Mouse (Mus musculus): ENCODE data around the gene Tff1. TPM values are rescaled to one million over a fixed set of nuclear protein-coding genes. Genes with fewer than 3 reads are reported as not detected.

Tff1 gene
- total RNA-seq, 1 experiment from 2014 or later, result not detected

- no peak for ATAC-seq (replicated peaks; ENCODE audit: low read depth, poor library complexity, severe bottlenecking)
These were observed 7.2 kb downstream of the Tff1 start for GRCm38 (mm10) chr17:31157921-31158320.

- peak; percentile 83 for ATAC-seq (replicated peaks; ENCODE audit: low read depth, poor library complexity, severe bottlenecking)
These were observed 11.3 kb downstream of the Tff1 start for GRCm38 (mm10) chr17:31153785-31154184.

- no peak for ATAC-seq (replicated peaks; ENCODE audit: low read depth, poor library complexity, severe bottlenecking)
These were observed 12.0 kb downstream of the Tff1 start for GRCm38 (mm10) chr17:31152966-31153499.

GRCm38 (mm10) chr17:31152512-31152911 lies 12.6 kb downstream of the Tff1 start:
- no peak for ATAC-seq (replicated peaks; ENCODE audit: low read depth, poor library complexity, severe bottlenecking)

GRCm38 (mm10) chr17:31145998-31146397 lies 19.1 kb downstream of the Tff1 start:
- ATAC-seq (replicated peaks; ENCODE audit: low read depth, poor library complexity, severe bottlenecking), result no peak

GRCm38 (mm10) chr17:31144040-31145037 lies 20.7 kb downstream of the Tff1 start, which contains the start of gene Tff2:
TSS of gene Tff2 (minus strand) at chr17:31144282.
- no peak for ATAC-seq (replicated peaks; ENCODE audit: low read depth, poor library complexity, severe bottlenecking)

GRCm38 (mm10) chr17:31142116-31142515 lies 23.0 kb downstream of the Tff1 start:
- no peak for ATAC-seq (replicated peaks; ENCODE audit: low read depth, poor library complexity, severe bottlenecking)

- peak; percentile 84 for ATAC-seq (replicated peaks; ENCODE audit: low read depth, poor library complexity, severe bottlenecking)
These were observed 26.7 kb downstream of the Tff1 start for GRCm38 (mm10) chr17:31138398-31138797.

- ATAC-seq (replicated peaks; ENCODE audit: low read depth, poor library complexity, severe bottlenecking), result no peak
These were observed 28.3 kb downstream of the Tff1 start for GRCm38 (mm10) chr17:31136821-31137220.

GRCm38 (mm10) chr17:31136291-31136690 lies 28.8 kb downstream of the Tff1 start:
- ATAC-seq (replicated peaks; ENCODE audit: low read depth, poor library complexity, severe bottlenecking), result no peak

GRCm38 (mm10) chr17:31134913-31135312 lies 30.2 kb downstream of the Tff1 start:
- no peak for ATAC-seq (replicated peaks; ENCODE audit: low read depth, poor library complexity, severe bottlenecking)

- ATAC-seq (replicated peaks; ENCODE audit: low read depth, poor library complexity, severe bottlenecking), result no peak
These were observed 31.3 kb downstream of the Tff1 start for GRCm38 (mm10) chr17:31133776-31134175.

- ATAC-seq (replicated peaks; ENCODE audit: low read depth, poor library complexity, severe bottlenecking), result no peak
These were observed 33.7 kb downstream of the Tff1 start for GRCm38 (mm10) chr17:31131269-31131821.

GRCm38 (mm10) chr17:31129452-31129851 lies 35.6 kb downstream of the Tff1 start, which contains the start of gene Tff3:
TSS of gene Tff3 (minus strand) at chr17:31129646.
- ATAC-seq (replicated peaks; ENCODE audit: low read depth, poor library complexity, severe bottlenecking), result no peak

GRCm38 (mm10) chr17:31128708-31129318 lies 36.3 kb downstream of the Tff1 start:
- ATAC-seq (replicated peaks; ENCODE audit: low read depth, poor library complexity, severe bottlenecking), result no peak

- no peak for ATAC-seq (replicated peaks; ENCODE audit: low read depth, poor library complexity, severe bottlenecking)
These were observed 39.4 kb downstream of the Tff1 start for GRCm38 (mm10) chr17:31125548-31126266.

GRCm38 (mm10) chr17:31121975-31122374 lies 43.1 kb downstream of the Tff1 start:
- ATAC-seq (replicated peaks; ENCODE audit: low read depth, poor library complexity, severe bottlenecking), result peak; percentile 75

GRCm38 (mm10) chr17:31119429-31119828 lies 45.6 kb downstream of the Tff1 start:
- ATAC-seq (replicated peaks; ENCODE audit: low read depth, poor library complexity, severe bottlenecking), result peak; percentile 76

- no peak for ATAC-seq (replicated peaks; ENCODE audit: low read depth, poor library complexity, severe bottlenecking)
These were observed 47.1 kb downstream of the Tff1 start for GRCm38 (mm10) chr17:31117946-31118345.

GRCm38 (mm10) chr17:31116063-31116462 lies 49.0 kb downstream of the Tff1 start:
- ATAC-seq (replicated peaks; ENCODE audit: low read depth, poor library complexity, severe bottlenecking), result no peak
